Mouse (Mus musculus): ENCODE measurements around the gene Arnt.
"Not testable (repeated sequence)": the region's sequence is repeated elsewhere in the genome, so short reads cannot be mapped to it uniquely, and the experiment has no call there.

Gene Arnt

GRCm38 (mm10) chr3:95434136-95434982 is at the start of gene Arnt:
Gene Arnt (plus strand): TSS chr3:95434388.
- peak; percentile 80 for DNase-seq (ENCODE audit: low spot score)

GRCm38 (mm10) chr3:95385401-95386075 is 48.6 kb upstream of the Arnt start:
- DNase-seq (ENCODE audit: low spot score): no peak

- DNase-seq (ENCODE audit: low spot score): no peak
Observed at GRCm38 (mm10) chr3:95394385-95394784, 39.8 kb upstream of the Arnt start.

GRCm38 (mm10) chr3:95402741-95403140 is 31.4 kb upstream of the Arnt start, which contains the start of gene 4930558C23Rik:
Gene 4930558C23Rik (minus strand): TSS chr3:95402841.
- no peak for DNase-seq (ENCODE audit: low spot score)

- no peak for DNase-seq (ENCODE audit: low spot score)
Observed at GRCm38 (mm10) chr3:95407728-95408127, 26.5 kb upstream of the Arnt start.

- no peak for DNase-seq (ENCODE audit: low spot score)
Observed at GRCm38 (mm10) chr3:95408852-95409251, 25.3 kb upstream of the Arnt start.

- DNase-seq (ENCODE audit: low spot score): no peak
Observed at GRCm38 (mm10) chr3:95412268-95412667, 21.9 kb upstream of the Arnt start.

- no peak for DNase-seq (ENCODE audit: low spot score)
Observed at GRCm38 (mm10) chr3:95417866-95418265, 16.3 kb upstream of the Arnt start.

- not testable (repeated sequence) for DNase-seq (ENCODE audit: low spot score)
Observed at GRCm38 (mm10) chr3:95426476-95426875, 7.7 kb upstream of the Arnt start.

- not testable (repeated sequence) for DNase-seq (ENCODE audit: low spot score)
Observed at GRCm38 (mm10) chr3:95427117-95427890, 6.9 kb upstream of the Arnt start.

- not testable (repeated sequence) for DNase-seq (ENCODE audit: low spot score)
Observed at GRCm38 (mm10) chr3:95427891-95428238, 6.3 kb upstream of the Arnt start.

- not testable (repeated sequence) for DNase-seq (ENCODE audit: low spot score)
Observed at GRCm38 (mm10) chr3:95428423-95428822, 5.8 kb upstream of the Arnt start.

- DNase-seq (ENCODE audit: low spot score): no peak
Observed at GRCm38 (mm10) chr3:95433301-95433915, 780 bp upstream of the Arnt start.

GRCm38 (mm10) chr3:95434983-95435370 is 789 bp downstream of the Arnt start:
- DNase-seq (ENCODE audit: low spot score): no peak

- no peak for DNase-seq (ENCODE audit: low spot score)
Observed at GRCm38 (mm10) chr3:95435561-95435960, 1.4 kb downstream of the Arnt start.

- DNase-seq (ENCODE audit: low spot score): not testable (repeated sequence)
Observed at GRCm38 (mm10) chr3:95438636-95439035, 4.4 kb downstream of the Arnt start.

- DNase-seq (ENCODE audit: low spot score): no peak
Observed at GRCm38 (mm10) chr3:95439670-95440069, 5.5 kb downstream of the Arnt start.

GRCm38 (mm10) chr3:95442406-95443117 is 8.4 kb downstream of the Arnt start:
- DNase-seq (ENCODE audit: low spot score): no peak

- no peak for DNase-seq (ENCODE audit: low spot score)
Observed at GRCm38 (mm10) chr3:95445311-95445710, 11.1 kb downstream of the Arnt start.

GRCm38 (mm10) chr3:95450408-95450807 is 16.2 kb downstream of the Arnt start:
- no peak for DNase-seq (ENCODE audit: low spot score)

- no peak for DNase-seq (ENCODE audit: low spot score)
Observed at GRCm38 (mm10) chr3:95450915-95451314, 16.7 kb downstream of the Arnt start.

All from layer of hippocampus, adult 9-10 months (tissue).